14 mouse cellular contexts compared by ENCODE assay signal in genomic region chr4:56150716-56151115, GRCm38 (mm10).
DNase-seq lines count a peak whose midpoint lies in the region.
"Had no signal": no experiment of that assay in that cellular context is flagged by ENCODE, and none has a peak within 500 bp of the region (broad histone marks: within the 10 kb centered on the region; RNA-seq: fewer than 3 reads in every experiment).

No protein-coding gene starts in this region.

- peak; percentile 4 to 16 for DNase-seq in gastrocnemius, adult 8-10 months (ENCODE audit: low spot score in 2 of 2)
- DNase-seq in gastrocnemius, postnatal 10 days, result no peak
- DNase-seq in heart, adult 9 months (ENCODE audit: low spot score in 2 of 2), result peak; percentile 8 to 19
- DNase-seq in heart, postnatal 4 days, result no peak
- DNase-seq in R1 (ENCODE audit: low read depth, low spot score), result peak; percentile 24
- peak; percentile 57 for DNase-seq in skeletal muscle tissue, adult 2 months (ENCODE audit: low read depth, low spot score)
- DNase-seq in cerebellum, adult 9-10 months, result no peak
- DNase-seq: adrenal gland, adult 8-10 months; cerebellum, adult 11 months; cerebellum, adult 8-10 months; cerebellum, postnatal 25 days; forebrain, postnatal 0 days; kidney, adult 18-20 months; kidney, postnatal 10 days had no signal

Comparison
In these comparisons a context has a peak if more than half of its experiments do, and no peak if none do; other contexts are left out.
1. DNase-seq: peak in gastrocnemius, adult 8-10 months (2 of 2), heart, adult 9 months (2 of 2), R1 (single experiment) and skeletal muscle tissue, adult 2 months (single experiment); none in gastrocnemius, postnatal 10 days (single experiment), heart, postnatal 4 days (single experiment) and cerebellum, adult 9-10 months (single experiment).